Mouse (Mus musculus): ENCODE measurements around the gene Slc11a1. TPM values are rescaled to one million over a fixed set of nuclear protein-coding genes. Genes with fewer than 3 reads are reported as not detected.

Gene Slc11a1
- total and polyA plus RNA-seq, 3 experiments, result 0.11 TPM; not detected in 2

GRCm38 (mm10) chr1:74390287-74390906 is 15.4 kb downstream of the Slc11a1 start (continued):
- TF ChIP-seq MAZ (IDR thresholded peaks at IDR 0.05; ENCODE audit: low read depth, low read length) (no peak), CHD2 (IDR thresholded peaks at IDR 0.05; ENCODE audit: low read length) (no peak), MXI1 (IDR thresholded peaks at IDR 0.05; ENCODE audit: low read depth, low read length) (no peak)

GRCm38 (mm10) chr1:74390924-74391748 is 16.1 kb downstream of the Slc11a1 start, which contains the start of gene Ctdsp1:
Gene Ctdsp1, plus strand, starts transcription at chr1:74391509.
- Histone ChIP-seq H3K27ac (ENCODE audit: control insufficient read depth, low read depth, low read length) (peak within 1 kb of the TSS; percentile 79), H3K36me3 (ENCODE audit: control insufficient read depth in 1 of 2, insufficient read depth in 2 of 2, low read length in 2 of 2) (peaks cover 0 to 10% of the 10 kb centered on the region in 2 experiments; a peak in 2 of 4 replicates), H3K9ac (ENCODE audit: control insufficient read depth, low read depth, low read length, poor library complexity, severe bottlenecking) (peak within 1 kb of the TSS; percentile 98), H3K27me3 (ENCODE audit: control insufficient read depth in 1 of 2, insufficient read depth in 2 of 2, low read length in 2 of 2) (no peaks in the 10 kb centered on the region), H3K4me1 (ENCODE audit: control insufficient read depth in 1 of 2, insufficient read depth in 2 of 2, low read length in 2 of 2) (peaks cover 0 to 12% of the 10 kb centered on the region in 2 experiments; a peak in 3 of 4 replicates), H3K4me3 (ENCODE audit: control insufficient read depth in 1 of 2, insufficient read depth in 1 of 2, low read depth in 2 of 2, low read length in 2 of 2) (peak within 1 kb of the TSS; percentile 78 to 85), H3K79me2 (ENCODE audit: control insufficient read depth, insufficient read depth, low read length, poor library complexity) (peaks cover 14% of the 10 kb centered on the region), H3K9me3 (replicated peaks; ENCODE audit: insufficient read depth, low read length) (no peaks in the 10 kb centered on the region)
- DNase-seq (ENCODE audit: low read depth, low spot score), result peak; percentile 93
- no peak for TF ChIP-seq POLR2AphosphoS2 (IDR thresholded peaks at IDR 0.05; ENCODE audit: low read length)
- peak in 1 of 2 experiments; percentile 52; a peak in 3 of 4 replicates for TF ChIP-seq POLR2A (IDR thresholded peaks at IDR 0.05; ENCODE audit: control insufficient read depth in 1 of 2, insufficient read depth in 1 of 2, low read depth in 1 of 2, low read length in 2 of 2, poor library complexity in 1 of 2)
- peak; percentile 11 to 55 (median 46) for TF ChIP-seq CTCF (IDR thresholded peaks at IDR 0.05 in 2 of 3, conservative IDR thresholded peaks at IDR 0.05 in 1 of 3; ENCODE audit: control insufficient read depth in 1 of 3, insufficient read depth in 1 of 3, low read depth in 2 of 3, low read length in 3 of 3, poor library complexity in 1 of 3, severe bottlenecking in 1 of 3)
- peak in 1 of 2 experiments; percentile 21; a peak in 1 of 4 replicates for TF ChIP-seq EP300 (IDR thresholded peaks at IDR 0.05; ENCODE audit: low read depth in 1 of 2, low read length in 2 of 2)
- 0 out of 2 replicates have a peak, but pooled peaks have one; percentile 44 for TF ChIP-seq ELF1 (IDR thresholded peaks at IDR 0.05; ENCODE audit: low read depth, low read length)
- TF ChIP-seq CHD1 (IDR thresholded peaks at IDR 0.05; ENCODE audit: low read depth, low read length), result no peak; the same call in 1 of the 2 replicates
- peak; percentile 22; the same call in 1 of the 2 replicates for TF ChIP-seq MAX (IDR thresholded peaks at IDR 0.05; ENCODE audit: low read length)
- 0 out of 2 replicates have a peak, but pooled peaks have one; percentile 45 for TF ChIP-seq NELFE (IDR thresholded peaks at IDR 0.05; ENCODE audit: low read depth, low read length)
- 0 out of 2 replicates have a peak, but pooled peaks have one; percentile 15 for TF ChIP-seq TBP (IDR thresholded peaks at IDR 0.05; ENCODE audit: low read depth, low read length)
- peak; percentile 4; the same call in 1 of the 2 replicates for TF ChIP-seq ETS1 (IDR thresholded peaks at IDR 0.05; ENCODE audit: low read depth, low read length)
- TF ChIP-seq UBTF (IDR thresholded peaks at IDR 0.05; ENCODE audit: borderline replicate concordance, insufficient read depth, low read depth, low read length), result 0 out of 2 replicates have a peak, but pooled peaks have one; percentile 46
- TF ChIP-seq MAZ (IDR thresholded peaks at IDR 0.05; ENCODE audit: low read depth, low read length), result peak; percentile 51
- peak; percentile 69 for TF ChIP-seq MXI1 (IDR thresholded peaks at IDR 0.05; ENCODE audit: low read depth, low read length)
- TF ChIP-seq JUND (IDR thresholded peaks at IDR 0.05; ENCODE audit: low read depth, low read length), result no peak
- TF ChIP-seq USF1 (IDR thresholded peaks at IDR 0.05; ENCODE audit: low read depth, low read length), result no peak
- peak; percentile 71 for TF ChIP-seq NRF1 (IDR thresholded peaks at IDR 0.05; ENCODE audit: insufficient read depth, low read depth, low read length, poor library complexity, severe bottlenecking)
- peak; percentile 58; the same call in 1 of the 2 replicates for TF ChIP-seq MYC (IDR thresholded peaks at IDR 0.05; ENCODE audit: low read depth, low read length)
- TF ChIP-seq RAD21 (IDR thresholded peaks at IDR 0.05; ENCODE audit: low read depth, low read length), result peak; percentile 20
- TF ChIP-seq HCFC1 (IDR thresholded peaks at IDR 0.05; ENCODE audit: low read depth, low read length), result peak; percentile 79
- peak; percentile 98 for TF ChIP-seq SIN3A (IDR thresholded peaks at IDR 0.05; ENCODE audit: low read length)
- TF ChIP-seq ZMIZ1 (IDR thresholded peaks at IDR 0.05; ENCODE audit: low read depth, low read length), result 0 out of 2 replicates have a peak, but pooled peaks have one; percentile 12
- TF ChIP-seq RCOR1 (IDR thresholded peaks at IDR 0.05; ENCODE audit: low read depth, low read length), result peak; percentile 43
- TF ChIP-seq SMC3 (IDR thresholded peaks at IDR 0.05; ENCODE audit: low read depth, low read length), result no peak
- no peak; the same call in 1 of the 2 replicates for TF ChIP-seq MAFK (IDR thresholded peaks at IDR 0.05; ENCODE audit: borderline replicate concordance, low read depth, low read length)
- peak; percentile 35 for TF ChIP-seq ZC3H11A (IDR thresholded peaks at IDR 0.05; ENCODE audit: low read depth, low read length)
